Mouse (Mus musculus): ENCODE measurements around the gene Ralgps2. TPM values are rescaled to one million over a fixed set of nuclear protein-coding genes. Genes with fewer than 3 reads are reported as not detected.

Ralgps2 gene
- total and polyA plus RNA-seq, 3 experiments, result 7.8 to 16.4 TPM; not detected in 1

DNA sequence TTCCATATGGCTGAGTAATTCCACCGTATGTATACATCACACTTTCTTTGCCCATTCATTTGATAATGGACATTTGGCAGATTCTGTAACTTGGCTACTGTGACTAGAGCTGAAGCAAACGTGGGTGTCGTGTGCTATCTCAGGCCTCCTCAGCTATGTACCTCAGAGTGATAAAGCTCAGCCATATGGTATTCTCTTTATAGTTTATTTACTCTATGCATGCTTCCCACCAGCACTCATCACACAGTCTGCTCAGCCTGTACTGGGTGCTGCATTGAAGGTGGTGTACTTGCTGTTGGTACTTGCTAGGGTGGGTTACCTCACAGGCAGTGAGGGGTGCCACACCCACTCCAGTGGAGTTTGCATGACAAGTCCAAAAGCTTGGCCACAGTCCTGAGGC is 174.1 kb downstream of the Ralgps2 start:
- no peak overlapping the region for H3K27ac ChIP-seq (ENCODE audit: control insufficient read depth, low read depth, low read length)
- TF ChIP-seq GABPA (IDR thresholded peaks at IDR 0.05; ENCODE audit: low read depth, low read length) (no peak), ELF1 (IDR thresholded peaks at IDR 0.05; ENCODE audit: low read depth, low read length) (no peak), POLR2A (IDR thresholded peaks at IDR 0.05; ENCODE audit: control insufficient read depth in 1 of 2, insufficient read depth in 1 of 2, low read depth in 1 of 2, low read length in 2 of 2, poor library complexity in 1 of 2) (no peak), TBP (IDR thresholded peaks at IDR 0.05; ENCODE audit: low read depth, low read length) (no peak), SIN3A (IDR thresholded peaks at IDR 0.05; ENCODE audit: low read length) (no peak), MYC (IDR thresholded peaks at IDR 0.05; ENCODE audit: low read depth, low read length) (no peak), CHD2 (IDR thresholded peaks at IDR 0.05; ENCODE audit: low read length) (no peak), NELFE (IDR thresholded peaks at IDR 0.05; ENCODE audit: low read depth, low read length) (no peak), USF1 (IDR thresholded peaks at IDR 0.05; ENCODE audit: low read depth, low read length) (no peak), MYB (IDR thresholded peaks at IDR 0.05; ENCODE audit: low read depth, low read length) (no peak), EP300 (IDR thresholded peaks at IDR 0.05; ENCODE audit: low read depth in 1 of 2, low read length in 2 of 2) (no peak), UBTF (IDR thresholded peaks at IDR 0.05; ENCODE audit: borderline replicate concordance, insufficient read depth, low read depth, low read length) (no peak)
- no peaks in the 10 kb centered on the region for H3K9me3 ChIP-seq (replicated peaks; ENCODE audit: insufficient read depth, low read length)
- no peaks in the 10 kb centered on the region for H3K4me1 ChIP-seq (ENCODE audit: control insufficient read depth in 1 of 2, insufficient read depth in 2 of 2, low read length in 2 of 2)
- DNase-seq (ENCODE audit: low read depth, low spot score), result no peak
- H3K4me3 ChIP-seq (ENCODE audit: control insufficient read depth in 1 of 2, insufficient read depth in 1 of 2, low read depth in 2 of 2, low read length in 2 of 2), result no peak overlapping the region
- no peaks in the 10 kb centered on the region for H3K79me2 ChIP-seq (ENCODE audit: control insufficient read depth, insufficient read depth, low read length, poor library complexity)
- H3K36me3 ChIP-seq (ENCODE audit: control insufficient read depth in 1 of 2, insufficient read depth in 2 of 2, low read length in 2 of 2), result no peaks in the 10 kb centered on the region
- no peak overlapping the region for H3K9ac ChIP-seq (ENCODE audit: control insufficient read depth, low read depth, low read length, poor library complexity, severe bottlenecking)
- no peaks in the 10 kb centered on the region; a peak in 1 of 4 replicates for H3K27me3 ChIP-seq (ENCODE audit: control insufficient read depth in 1 of 2, insufficient read depth in 2 of 2, low read length in 2 of 2)

DNA sequence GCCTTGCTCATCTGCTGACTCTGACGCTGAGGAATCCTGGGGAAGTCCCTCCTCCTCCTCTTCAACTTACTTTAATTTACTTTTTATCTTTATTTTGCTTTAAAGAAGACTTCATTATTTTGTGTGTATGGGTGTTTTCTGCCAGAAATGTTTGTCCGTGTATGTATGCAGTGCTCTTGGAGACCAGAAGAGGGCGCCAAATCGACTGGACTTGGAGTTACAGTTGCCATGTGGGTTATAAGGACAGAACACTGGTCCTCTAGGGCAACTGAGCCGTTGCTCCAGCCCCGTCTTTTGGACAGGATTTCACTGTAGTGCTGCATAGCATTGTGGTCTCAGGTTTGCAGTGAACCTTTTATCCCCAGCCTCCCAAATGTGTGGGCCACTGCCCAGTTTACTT is 174.8 kb downstream of the Ralgps2 start:
- Histone ChIP-seq H3K27ac (ENCODE audit: control insufficient read depth, low read depth, low read length) (no peak overlapping the region), H3K79me2 (ENCODE audit: control insufficient read depth, insufficient read depth, low read length, poor library complexity) (no peaks in the 10 kb centered on the region), H3K36me3 (ENCODE audit: control insufficient read depth in 1 of 2, insufficient read depth in 2 of 2, low read length in 2 of 2) (no peaks in the 10 kb centered on the region), H3K9me3 (replicated peaks; ENCODE audit: insufficient read depth, low read length) (no peaks in the 10 kb centered on the region), H3K4me3 (ENCODE audit: control insufficient read depth in 1 of 2, insufficient read depth in 1 of 2, low read depth in 2 of 2, low read length in 2 of 2) (no peak overlapping the region), H3K4me1 (ENCODE audit: control insufficient read depth in 1 of 2, insufficient read depth in 2 of 2, low read length in 2 of 2) (no peaks in the 10 kb centered on the region), H3K9ac (ENCODE audit: control insufficient read depth, low read depth, low read length, poor library complexity, severe bottlenecking) (no peak overlapping the region), H3K27me3 (ENCODE audit: control insufficient read depth in 1 of 2, insufficient read depth in 2 of 2, low read length in 2 of 2) (no peaks in the 10 kb centered on the region; a peak in 1 of 4 replicates)
- DNase-seq (ENCODE audit: low read depth, low spot score), result no peak
- TF ChIP-seq SMC3 (IDR thresholded peaks at IDR 0.05; ENCODE audit: low read depth, low read length) (peak; percentile 49), ZKSCAN1 (IDR thresholded peaks at IDR 0.05; ENCODE audit: low read depth, low read length) (no peak), NRF1 (IDR thresholded peaks at IDR 0.05; ENCODE audit: insufficient read depth, low read depth, low read length, poor library complexity, severe bottlenecking) (no peak), TAL1 (IDR thresholded peaks at IDR 0.05; ENCODE audit: low read length) (no peak), POLR2A (IDR thresholded peaks at IDR 0.05; ENCODE audit: control insufficient read depth in 1 of 2, insufficient read depth in 1 of 2, low read depth in 1 of 2, low read length in 2 of 2, poor library complexity in 1 of 2) (no peak), CHD2 (IDR thresholded peaks at IDR 0.05; ENCODE audit: low read length) (no peak), CTCF (IDR thresholded peaks at IDR 0.05 in 2 of 3, conservative IDR thresholded peaks at IDR 0.05 in 1 of 3; ENCODE audit: control insufficient read depth in 1 of 3, insufficient read depth in 1 of 3, low read depth in 2 of 3, low read length in 3 of 3, poor library complexity in 1 of 3, severe bottlenecking in 1 of 3) (peak; percentile 50 to 51 (median 50)), HCFC1 (IDR thresholded peaks at IDR 0.05; ENCODE audit: low read depth, low read length) (no peak), MAX (IDR thresholded peaks at IDR 0.05; ENCODE audit: low read length) (no peak), ZC3H11A (IDR thresholded peaks at IDR 0.05; ENCODE audit: low read depth, low read length) (peak; percentile 33; the same call in 1 of the 2 replicates), RAD21 (IDR thresholded peaks at IDR 0.05; ENCODE audit: low read depth, low read length) (peak; percentile 30), GABPA (IDR thresholded peaks at IDR 0.05; ENCODE audit: low read depth, low read length) (no peak), GATA1 (IDR thresholded peaks at IDR 0.05; ENCODE audit: low read depth, low read length) (no peak), SIN3A (IDR thresholded peaks at IDR 0.05; ENCODE audit: low read length) (no peak), CHD1 (IDR thresholded peaks at IDR 0.05; ENCODE audit: low read depth, low read length) (no peak), MXI1 (IDR thresholded peaks at IDR 0.05; ENCODE audit: low read depth, low read length) (no peak)
